Mouse (Mus musculus) layer of hippocampus, postnatal 25 days (tissue): ENCODE measurements around the gene Pdgfa. TPM values are rescaled to one million over a fixed set of nuclear protein-coding genes. Genes with fewer than 3 reads are reported as not detected.
A peak's percentile ranks its signal among the peaks of the same experiment; 100 is the strongest.

Experiments used
- DNase-seq, 2 experiments: peaks; one replicate each; pipeline ENCODE4 v3.0.0; 2022; ENCODE audit warnings: mixed read lengths in 2 of 2, low spot score in 1 of 2; ENCODE audit errors: extremely low spot score in 1 of 2
- total RNA-seq, 2 experiments: library from RNA; stranded (reverse); gene quantifications; 2 replicates each; pipeline ENCODE4 v1.2.3; 2021

Pdgfa gene
- total RNA-seq, 2 experiments from 2014 or later = 42.3 to 45.8 TPM

GRCm38 (mm10) chr5:138966033-138966724 lies 31.0 kb downstream of the Pdgfa start:
- no peak for DNase-seq

- no peak for DNase-seq
These were observed 31.6 kb downstream of the Pdgfa start for GRCm38 (mm10) chr5:138965590-138965989.

- DNase-seq = no peak
These were observed 40.7 kb downstream of the Pdgfa start for GRCm38 (mm10) chr5:138956427-138956833.

DNA sequence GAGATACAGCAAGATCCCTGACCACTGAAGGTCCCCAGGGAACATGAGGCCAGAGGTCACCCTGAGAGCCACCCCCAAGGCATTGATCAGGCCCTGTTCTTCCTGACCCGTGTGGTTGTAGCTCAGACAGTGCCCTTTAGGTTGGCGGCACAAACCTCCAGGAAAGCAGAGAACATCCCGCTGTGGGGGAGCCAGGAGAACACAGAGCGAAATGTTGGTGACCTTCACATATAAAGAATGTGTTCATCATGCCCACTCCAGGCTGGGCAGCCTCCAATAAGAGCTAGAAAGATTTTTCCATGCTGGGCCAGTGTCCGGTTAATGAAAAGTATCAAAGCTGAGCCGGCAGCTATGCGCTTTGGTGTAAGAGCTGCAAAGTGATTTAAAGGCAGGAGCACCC lies 43.2 kb downstream of the Pdgfa start:
- no peak for DNase-seq

GRCm38 (mm10) chr5:138952969-138953368 lies 44.2 kb downstream of the Pdgfa start:
- DNase-seq = no peak

- DNase-seq = no peak
These were observed 45.9 kb downstream of the Pdgfa start for GRCm38 (mm10) chr5:138951305-138951704.

- DNase-seq = no peak
These were observed 48.0 kb downstream of the Pdgfa start for GRCm38 (mm10) chr5:138949165-138949564.

DNA sequence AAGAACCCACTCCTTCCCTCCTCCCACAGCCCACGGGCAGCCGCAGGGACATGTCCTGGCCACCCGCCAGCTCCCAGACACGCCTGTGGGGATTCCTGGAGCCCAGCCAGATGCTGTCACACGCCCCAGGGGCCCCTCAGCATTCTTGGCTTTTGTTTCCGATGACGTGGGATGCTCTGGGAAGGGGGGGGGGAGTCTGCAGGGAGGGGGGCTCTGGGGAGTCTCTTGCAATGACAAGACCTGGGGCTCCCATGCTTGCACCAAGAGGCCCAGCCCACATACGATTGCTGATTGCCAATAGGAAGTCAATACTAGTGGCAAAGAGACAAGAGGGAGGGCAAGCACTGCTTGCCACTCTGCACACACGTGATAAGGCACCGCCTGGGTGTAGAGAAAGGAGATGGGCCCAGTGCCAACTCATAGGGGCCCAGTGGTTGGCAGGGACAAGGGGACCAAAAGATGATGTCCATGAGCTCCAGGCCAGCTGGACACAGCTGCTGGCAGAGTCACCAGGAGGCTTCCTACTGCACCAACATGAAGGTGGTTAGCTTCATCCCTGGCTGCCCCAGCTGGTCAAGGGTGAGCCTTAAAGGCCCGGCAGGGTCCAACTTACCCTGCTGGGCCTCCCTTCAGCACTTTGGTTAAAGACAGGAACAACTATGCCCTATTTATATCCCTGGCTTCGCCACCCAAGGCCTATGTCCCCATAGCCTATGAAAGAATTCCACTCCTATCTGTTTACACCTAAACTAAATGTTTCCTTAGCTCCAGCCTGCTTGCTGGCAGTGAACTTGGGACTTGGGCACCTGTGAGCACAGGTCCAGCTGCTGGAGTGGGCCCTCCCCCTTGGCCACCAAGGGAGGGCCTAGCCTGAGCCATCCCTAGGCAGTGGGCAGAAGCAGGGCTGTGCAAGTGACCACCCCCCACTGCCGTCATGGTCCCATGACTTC lies 48.9 kb downstream of the Pdgfa start:
- peak in 1 of 2 experiments; percentile 33 for DNase-seq

- no peak for DNase-seq
These were observed 49.7 kb downstream of the Pdgfa start for GRCm38 (mm10) chr5:138947487-138947886.

DNA sequence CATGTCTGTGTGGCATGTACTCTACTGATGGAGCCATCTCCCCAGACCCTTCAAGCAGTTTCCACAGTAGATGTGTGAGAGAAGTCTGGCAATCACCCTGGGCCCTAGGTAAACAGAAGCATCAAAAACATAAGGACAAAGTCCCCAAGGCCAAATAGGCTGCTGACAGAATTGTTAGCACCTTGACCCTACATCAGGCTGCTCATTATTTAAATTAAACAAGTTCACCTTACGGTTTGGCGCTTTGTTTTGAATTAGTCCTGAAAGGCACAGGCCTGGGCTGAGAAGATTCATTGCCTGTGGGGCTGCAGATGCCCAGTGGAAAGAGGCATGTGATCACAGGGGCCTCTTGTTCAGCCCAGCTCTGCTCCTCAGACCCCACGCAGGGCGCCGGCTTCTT lies 50.2 kb downstream of the Pdgfa start:
- DNase-seq = no peak

GRCm38 (mm10) chr5:138945011-138945410 lies 52.2 kb downstream of the Pdgfa start:
- DNase-seq = no peak

DNA sequence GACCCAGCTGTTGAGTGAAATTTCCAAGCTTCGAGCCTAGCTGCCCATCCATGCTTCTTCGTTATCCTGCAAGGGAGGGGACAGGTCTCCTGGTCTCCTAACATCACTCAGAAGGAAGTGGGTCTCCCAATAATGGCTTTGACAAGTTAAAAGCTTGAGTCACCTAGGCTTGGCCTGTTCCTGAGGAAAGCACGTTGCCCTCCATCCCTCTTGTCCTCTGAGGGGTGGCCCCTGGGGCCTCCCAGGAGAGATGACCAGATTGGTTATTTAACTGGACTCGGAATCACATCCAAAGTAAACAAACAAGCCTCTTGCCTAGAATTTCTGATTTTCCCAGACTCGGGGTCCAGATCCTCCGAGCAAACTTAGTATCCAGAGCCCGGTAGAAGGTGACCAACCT lies 52.6 kb downstream of the Pdgfa start:
- DNase-seq = no peak

DNA sequence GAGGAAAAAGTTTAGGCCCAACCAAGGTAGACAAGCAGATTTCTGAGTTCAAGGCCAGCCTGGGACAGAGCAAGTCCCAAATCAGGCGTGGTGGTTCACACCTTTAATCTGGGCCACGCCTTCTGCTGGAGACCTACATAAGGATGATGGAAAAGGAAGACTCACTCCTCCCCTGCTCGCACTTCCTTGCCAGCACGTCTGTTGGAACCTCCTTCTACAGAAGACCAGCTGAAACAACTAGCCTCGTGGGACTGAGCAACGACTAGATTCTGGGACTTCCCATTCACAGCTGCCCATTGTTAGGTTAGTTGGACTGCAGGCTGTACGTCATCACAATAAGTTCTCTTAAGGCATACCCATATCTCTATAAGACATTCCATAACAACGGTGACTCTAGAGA lies 55.3 kb downstream of the Pdgfa start:
- DNase-seq = no peak

GRCm38 (mm10) chr5:138940576-138940975 lies 56.6 kb downstream of the Pdgfa start:
- DNase-seq = no peak

- no peak for DNase-seq
These were observed 58.5 kb downstream of the Pdgfa start for GRCm38 (mm10) chr5:138938572-138939163.

- no peak for DNase-seq
These were observed 60.6 kb downstream of the Pdgfa start for GRCm38 (mm10) chr5:138936399-138937089.

DNA sequence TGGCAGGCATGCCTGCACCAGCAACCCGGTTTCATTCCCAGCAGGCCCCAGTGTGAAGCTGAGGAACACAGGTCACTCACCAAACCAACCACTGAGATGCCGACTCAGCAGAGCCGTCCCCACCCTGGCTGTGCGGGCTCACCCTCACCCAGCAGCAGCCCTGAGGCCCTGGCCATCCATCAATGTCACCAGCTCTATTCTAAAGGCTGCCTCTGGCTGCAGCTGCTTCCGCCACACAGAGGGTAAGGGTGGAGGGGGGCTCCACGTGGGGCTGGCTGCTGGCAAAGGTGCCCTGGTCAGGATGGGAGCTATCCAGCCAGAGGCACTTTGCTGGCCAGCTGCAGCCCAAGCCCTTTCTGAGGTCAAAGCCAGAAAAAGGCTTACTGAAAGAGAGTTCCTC lies 62.6 kb downstream of the Pdgfa start:
- no peak for DNase-seq

DNA sequence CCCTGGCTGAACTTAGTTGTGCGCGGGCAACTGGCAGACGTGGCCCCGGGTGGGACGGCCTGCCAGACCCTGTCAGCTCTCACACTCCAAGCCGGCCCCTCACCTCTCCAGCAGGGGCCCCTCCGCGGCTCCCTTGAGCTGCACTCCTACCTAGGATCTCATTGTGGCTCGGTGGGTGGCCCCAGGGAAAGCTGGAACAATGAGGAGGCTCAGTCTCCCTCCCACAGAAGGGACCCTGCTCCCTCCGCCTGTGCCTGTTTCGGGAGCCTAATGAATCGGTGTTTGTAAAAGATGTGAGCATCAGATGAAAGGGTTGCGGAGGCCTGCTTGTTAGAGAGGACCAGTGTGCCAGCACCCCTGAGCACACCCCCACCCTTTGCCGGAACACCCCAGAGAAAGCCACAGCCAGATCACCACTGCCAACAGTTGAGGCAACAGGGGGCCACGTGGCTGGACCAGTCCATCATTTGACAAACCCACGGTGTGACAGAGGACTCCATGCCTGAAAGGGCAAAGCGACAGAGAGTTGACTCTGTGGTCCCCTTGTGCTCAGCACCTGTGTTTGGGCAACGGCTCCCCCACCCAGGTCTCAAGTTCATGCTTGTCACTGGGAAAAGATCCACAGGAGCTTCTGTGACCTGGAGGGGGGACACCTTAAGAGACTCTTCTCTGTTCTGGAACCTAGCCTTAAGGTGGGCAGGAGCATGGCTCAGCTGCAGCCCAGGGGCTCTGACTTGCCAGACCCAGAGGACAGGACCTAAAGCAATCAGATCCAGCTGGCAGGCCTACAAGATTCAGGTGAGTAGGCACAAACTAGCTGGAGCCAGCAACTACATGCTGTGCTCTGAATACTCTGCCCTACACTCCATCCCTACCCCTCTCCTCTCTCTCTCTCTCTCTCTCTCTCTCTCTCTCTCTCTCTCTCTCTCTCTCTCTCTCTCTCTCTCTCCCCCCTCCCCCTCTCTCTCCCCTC lies 64.4 kb downstream of the Pdgfa start:
- no peak for DNase-seq

- no peak for DNase-seq
These were observed 65.3 kb downstream of the Pdgfa start for GRCm38 (mm10) chr5:138931836-138932235.
